Mouse (Mus musculus) G1E (cell line): ENCODE results near the gene Fam185a. TPM values are rescaled to one million over a fixed set of nuclear protein-coding genes. Genes with fewer than 3 reads are reported as not detected.

Experiments
- ATAC-seq: 2 replicates; pipeline ENCODE4 v1.8.0; 2016; ENCODE audit warnings: mild to moderate bottlenecking; ENCODE audit not compliant: insufficient number of reproducible peaks, poor library complexity, low FRiP score, severe bottlenecking; ENCODE audit errors: extremely low read depth
- DNase-seq: peaks from one replicate; pipeline ENCODE4 v3.0.0; 2012; ENCODE audit warnings: low spot score
- H3K27me3 ChIP-seq: 2 replicates; pipeline ENCODE4 v1.6.1; 2012; ENCODE audit warnings: mild to moderate bottlenecking, low read length, inconsistent platforms; ENCODE audit not compliant: insufficient read depth
- H3K36me3 ChIP-seq: replicated peaks from 2 replicates; pipeline ENCODE3; 2012; ENCODE audit warnings: mild to moderate bottlenecking, inconsistent platforms
- H3K4me1 ChIP-seq: 2 replicates; pipeline ENCODE4 v1.6.1; 2012; ENCODE audit warnings: low read depth, low read length, inconsistent platforms, mixed read lengths; ENCODE audit not compliant: insufficient read depth
- H3K4me3 ChIP-seq: 2 replicates; pipeline ENCODE4 v1.5.1; 2012; ENCODE audit warnings: low read depth, mild to moderate bottlenecking, inconsistent platforms, low read length, moderate library complexity, mixed read lengths
- H3K9me3 ChIP-seq: replicated peaks from 2 replicates; pipeline ENCODE4 v1.6.1; 2012; ENCODE audit warnings: inconsistent platforms
- CTCF ChIP-seq: IDR thresholded peaks from 2 replicates; pipeline ENCODE4 v1.5.1; 2012; ENCODE audit warnings: low read depth, low read length, inconsistent platforms, mixed read lengths
- GATA1 ChIP-seq: IDR thresholded peaks from 2 replicates; pipeline ENCODE4 v1.6.1; 2012; ENCODE audit warnings: borderline replicate concordance, low read length, inconsistent platforms, mixed read lengths
- GATA2 ChIP-seq: IDR thresholded peaks from 2 replicates; pipeline ENCODE4 v1.6.1; 2012; ENCODE audit warnings: low read depth, low read length, inconsistent platforms, borderline replicate concordance
- POLR2AphosphoS5 ChIP-seq: IDR thresholded peaks from 2 replicates; pipeline ENCODE4 v1.6.1; 2012; ENCODE audit warnings: low read depth, low read length, inconsistent platforms; ENCODE audit not compliant: insufficient replicate concordance
- TAL1 ChIP-seq: conservative IDR thresholded peaks from 2 replicates; pipeline ENCODE4 v1.6.1; 2012; ENCODE audit warnings: low read depth, low read length, inconsistent platforms, mixed read lengths
- polyA plus RNA-seq: library from polyadenylated mRNA; stranded (reverse); fragments of >175 nt; gene quantifications from 2 replicates; pipeline ENCODE4 v1.2.3, GENCODE M21; 2012
- total RNA-seq, 2 experiments: library from RNA; stranded (forward) in 1 of 2; stranded (reverse) in 1 of 2; fragments of 200-1000 nt in 1 of 2; fragments of >200 nt in 1 of 2; fragmentation: Nextera tagmentation in 1 of 2; gene quantifications; 2 replicates each; pipeline ENCODE4 v1.2.3; 2014 to 2017

The Fam185a gene
- total and polyA plus RNA-seq, 3 experiments, result 2.3 to 11.1 (median 9.5) TPM

DNA sequence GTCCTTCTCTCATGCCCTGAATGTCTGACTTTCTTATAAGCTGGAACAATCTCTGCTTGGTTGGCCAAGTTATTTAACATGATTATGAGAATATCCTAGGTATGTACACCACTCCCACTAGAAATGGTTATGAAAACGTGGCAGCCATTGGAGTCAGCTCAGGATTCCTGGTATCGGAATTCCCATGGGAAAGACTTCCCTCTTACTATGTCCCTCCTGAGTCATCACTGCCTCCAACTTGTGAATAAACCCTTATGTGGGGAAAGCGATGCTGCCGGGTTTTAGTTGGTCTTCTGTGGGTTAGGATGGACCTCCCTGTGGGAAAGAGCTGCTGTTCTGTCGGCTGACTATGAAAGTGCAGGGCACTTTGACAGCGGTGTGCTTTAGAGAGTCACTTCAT lies 56.8 kb downstream of the Fam185a start:
- TF ChIP-seq GATA1 (no peak), TAL1 (no peak), POLR2AphosphoS5 (no peak), CTCF (no peak), GATA2 (no peak)
- DNase-seq (no peak), ATAC-seq (no peak)
- no peaks in the 10 kb centered on the region for H3K9me3 ChIP-seq
- peaks cover 59% of the 10 kb centered on the region for H3K36me3 ChIP-seq
- H3K27me3 ChIP-seq, result no peaks in the 10 kb centered on the region
- H3K4me3 ChIP-seq, result no peak overlapping the region
- no peaks in the 10 kb centered on the region for H3K4me1 ChIP-seq

DNA sequence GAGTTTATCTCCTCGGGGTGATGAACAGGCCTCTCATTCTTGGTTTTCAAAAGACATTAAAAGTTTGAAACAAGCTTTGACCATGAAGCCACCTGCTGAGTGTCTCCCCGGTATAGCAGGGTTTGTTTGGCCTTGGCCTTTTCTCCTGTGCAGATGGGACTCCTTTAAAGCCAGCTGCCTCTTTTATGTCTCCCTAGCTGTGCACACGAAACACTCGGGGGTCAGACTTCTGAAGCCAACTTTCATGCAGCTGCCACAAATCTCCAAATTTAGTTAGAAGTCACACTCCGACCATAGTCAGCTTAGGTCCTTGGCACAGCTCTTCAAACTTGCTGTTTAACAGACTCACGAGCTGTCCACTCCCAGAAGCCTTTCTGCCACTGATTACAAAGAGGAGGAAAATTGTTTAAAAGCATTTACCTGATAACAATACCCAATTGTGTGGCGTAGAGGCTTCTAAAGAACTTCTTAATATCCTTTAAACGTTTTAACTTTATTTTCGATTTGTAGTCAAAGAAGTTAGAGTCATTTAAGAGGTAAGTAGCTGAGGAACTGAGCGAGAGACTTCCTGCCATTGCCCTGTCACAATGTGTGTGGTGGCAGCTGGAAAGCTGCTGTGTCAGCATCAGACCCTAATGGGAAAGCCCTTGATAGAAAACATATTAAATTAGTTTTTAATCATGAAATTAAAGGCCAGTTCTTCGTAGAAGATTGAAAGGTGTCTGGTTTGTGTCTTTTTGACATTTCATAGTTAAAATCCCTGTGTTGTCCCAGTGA lies 57.9 kb downstream of the Fam185a start:
- Histone ChIP-seq H3K27me3 (no peaks in the 10 kb centered on the region), H3K4me1 (no peaks in the 10 kb centered on the region), H3K4me3 (no peak overlapping the region), H3K36me3 (peaks cover 48% of the 10 kb centered on the region), H3K9me3 (no peaks in the 10 kb centered on the region)
- DNase-seq (no peak), ATAC-seq (no peak)
- TF ChIP-seq POLR2AphosphoS5, result no peak
- TF ChIP-seq GATA2, result no peak
- no peak for TF ChIP-seq GATA1
- no peak for TF ChIP-seq TAL1
- TF ChIP-seq CTCF, result no peak

DNA sequence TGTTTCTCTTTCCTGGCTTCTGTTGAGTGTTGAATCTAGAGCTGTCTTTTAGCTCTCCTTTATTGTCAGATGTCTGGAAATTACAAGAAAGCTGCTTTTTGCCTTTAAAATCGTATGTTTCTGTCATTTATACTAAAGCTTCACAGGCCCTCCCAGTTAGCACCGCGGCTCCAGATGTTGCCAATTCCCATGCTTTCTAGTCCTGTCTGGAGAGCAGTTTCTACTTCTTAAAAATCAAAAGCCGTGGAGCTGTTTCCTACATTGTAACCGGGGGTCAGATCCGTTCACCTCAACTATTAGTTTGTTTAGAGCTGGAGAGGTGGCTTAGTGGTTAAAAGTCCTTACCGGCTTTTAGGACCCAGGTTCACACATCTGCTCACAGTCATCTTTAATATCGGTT lies 58.5 kb downstream of the Fam185a start:
- ATAC-seq, result no peak
- Histone ChIP-seq H3K9me3 (no peaks in the 10 kb centered on the region), H3K4me3 (no peak overlapping the region), H3K27me3 (no peaks in the 10 kb centered on the region), H3K4me1 (no peaks in the 10 kb centered on the region), H3K36me3 (peaks cover 48% of the 10 kb centered on the region)
- TF ChIP-seq TAL1 (no peak), GATA2 (no peak), GATA1 (no peak), POLR2AphosphoS5 (no peak), CTCF (no peak)
- no peak for DNase-seq

DNA sequence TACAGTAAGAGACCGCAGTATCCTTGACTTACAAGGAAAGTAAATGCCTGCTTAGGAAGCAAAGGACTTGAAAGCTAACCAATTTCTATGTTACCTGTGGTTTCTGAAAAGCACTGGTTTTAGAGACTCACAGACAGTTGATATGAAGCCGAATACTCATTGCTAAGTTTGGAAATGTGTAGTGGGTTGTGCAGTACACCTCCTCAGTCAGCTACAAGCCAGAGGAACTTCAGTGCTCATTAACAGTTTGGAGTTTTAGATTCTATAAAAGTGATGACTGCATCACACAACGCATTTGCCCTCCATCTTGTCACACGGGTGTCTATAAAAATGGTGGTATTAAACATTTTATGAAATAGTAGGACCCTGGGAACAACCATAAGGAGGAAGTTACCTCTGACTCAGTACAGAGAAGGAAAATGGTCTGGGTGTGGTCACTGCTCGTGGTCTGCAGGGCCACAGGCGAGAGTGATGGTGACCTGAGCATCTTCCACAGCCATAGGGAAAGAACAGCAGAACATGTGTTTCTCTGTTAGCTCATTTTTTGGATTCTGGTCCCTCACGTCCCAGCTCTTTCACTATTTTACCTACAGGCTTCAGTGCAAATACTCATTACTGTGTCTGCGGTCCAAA lies 60.6 kb downstream of the Fam185a start:
- no peaks in the 10 kb centered on the region for H3K27me3 ChIP-seq
- H3K36me3 ChIP-seq, result peaks cover 29% of the 10 kb centered on the region
- no peaks in the 10 kb centered on the region for H3K9me3 ChIP-seq
- ATAC-seq (no peak), DNase-seq (no peak)
- no peak overlapping the region for H3K4me3 ChIP-seq
- H3K4me1 ChIP-seq, result no peaks in the 10 kb centered on the region
- TF ChIP-seq TAL1 (no peak), CTCF (no peak), GATA2 (no peak), GATA1 (no peak), POLR2AphosphoS5 (no peak)

DNA sequence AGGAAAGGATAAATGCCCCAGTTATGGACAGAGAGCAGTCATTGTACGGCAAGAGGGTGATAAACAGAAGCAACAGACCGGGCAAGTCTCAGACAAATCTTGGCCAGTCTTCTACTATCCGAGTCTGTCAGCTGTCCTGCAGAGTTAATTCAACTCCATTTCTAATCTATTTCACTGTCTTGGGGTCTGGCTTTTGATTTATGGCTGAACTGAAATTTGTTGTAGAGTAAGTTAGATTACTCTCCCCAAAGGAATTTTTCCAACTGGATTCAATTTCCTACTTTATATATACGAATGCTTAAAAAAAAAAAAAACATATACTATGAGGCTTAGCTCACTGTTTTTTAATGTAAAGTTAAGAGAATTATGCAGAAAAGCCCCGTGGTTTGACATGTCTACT lies 62.0 kb downstream of the Fam185a start:
- no peaks in the 10 kb centered on the region for H3K9me3 ChIP-seq
- no peaks in the 10 kb centered on the region for H3K27me3 ChIP-seq
- no peak overlapping the region for H3K4me3 ChIP-seq
- ATAC-seq, result no peak
- DNase-seq, result no peak
- H3K36me3 ChIP-seq, result peaks cover 15% of the 10 kb centered on the region
- TF ChIP-seq TAL1, result no peak
- TF ChIP-seq POLR2AphosphoS5, result no peak
- TF ChIP-seq GATA2, result no peak
- TF ChIP-seq CTCF, result no peak
- TF ChIP-seq GATA1, result no peak
- H3K4me1 ChIP-seq, result no peaks in the 10 kb centered on the region

DNA sequence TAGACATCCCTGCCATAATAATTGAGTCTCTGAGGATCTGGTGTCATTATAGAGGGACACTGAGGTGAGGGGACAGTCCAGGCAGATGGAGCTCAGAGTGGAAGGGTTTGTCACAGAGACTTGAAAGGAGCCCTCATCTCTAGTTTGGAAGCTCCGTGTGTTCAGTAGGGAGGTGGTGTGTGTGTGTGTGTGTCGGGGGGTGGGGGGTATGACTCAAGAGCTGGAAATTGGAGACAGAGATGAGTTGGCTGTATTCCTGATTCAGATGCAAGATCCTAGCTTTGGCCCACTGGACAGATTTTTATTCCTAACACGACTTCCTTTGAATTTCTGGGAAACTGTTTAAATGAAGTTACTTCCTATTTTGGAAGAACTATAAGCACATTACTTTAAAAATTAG lies 62.5 kb downstream of the Fam185a start:
- no peak for ATAC-seq
- TF ChIP-seq CTCF (no peak), TAL1 (no peak), GATA1 (no peak), POLR2AphosphoS5 (no peak), GATA2 (no peak)
- H3K36me3 ChIP-seq, result peaks cover 13% of the 10 kb centered on the region
- no peak for DNase-seq
- no peak overlapping the region for H3K4me3 ChIP-seq
- H3K27me3 ChIP-seq, result no peaks in the 10 kb centered on the region
- no peaks in the 10 kb centered on the region for H3K4me1 ChIP-seq
- no peaks in the 10 kb centered on the region for H3K9me3 ChIP-seq
